Mouse (Mus musculus) thymus, adult 2 months (tissue): ENCODE measurements around the gene Zfp213. TPM values are rescaled to one million over a fixed set of nuclear protein-coding genes. Genes with fewer than 3 reads are reported as not detected.
"Not testable (repeated sequence)": the region's sequence is repeated elsewhere in the genome, so short reads cannot be mapped to it uniquely, and the experiment has no call there.

Experiments used
- DNase-seq: peaks from one replicate; pipeline ENCODE4 v3.0.0; 2021
- H3K27ac ChIP-seq: fragments of 200-500 bp; 2 replicates; pipeline ENCODE4 v1.5.1; 2012; ENCODE audit warnings: low read length, control low read depth; ENCODE audit not compliant: control insufficient read depth, insufficient read depth
- H3K27me3 ChIP-seq: fragments of 200-500 bp; 2 replicates; pipeline ENCODE4 v1.6.1; 2012; ENCODE audit warnings: mild to moderate bottlenecking, low read length, moderate library complexity, mixed read lengths; ENCODE audit not compliant: control insufficient read depth, insufficient read depth
- H3K36me3 ChIP-seq: fragments of 200-500 bp; 2 replicates; pipeline ENCODE4 v1.6.1; 2012; ENCODE audit warnings: mild to moderate bottlenecking, low read length, moderate library complexity; ENCODE audit not compliant: control insufficient read depth, insufficient read depth
- H3K4me1 ChIP-seq: fragments of 200-500 bp; replicated peaks from 2 replicates; pipeline ENCODE4 v1.6.1; 2012; ENCODE audit warnings: low read length; ENCODE audit not compliant: control insufficient read depth, insufficient read depth
- H3K4me3 ChIP-seq: fragments of 200-500 bp; 2 replicates; pipeline ENCODE4 v1.5.1; 2012; ENCODE audit warnings: mild to moderate bottlenecking, low read length, control low read depth, moderate library complexity; ENCODE audit not compliant: control insufficient read depth, insufficient read depth
- CTCF ChIP-seq: fragments of 200-500 bp; IDR thresholded peaks from 2 replicates; pipeline ENCODE4 v1.5.1; 2012; ENCODE audit warnings: mild to moderate bottlenecking, control low read depth, low read length, moderate library complexity, borderline replicate concordance; ENCODE audit not compliant: control insufficient read depth, poor library complexity, insufficient read depth; ENCODE audit errors: extremely low read depth
- POLR2A ChIP-seq: fragments of 200-500 bp; IDR thresholded peaks from 2 replicates; pipeline ENCODE4 v1.6.1; 2012; ENCODE audit warnings: mild to moderate bottlenecking, low read length, control low read depth, moderate library complexity; ENCODE audit not compliant: control insufficient read depth, poor library complexity, insufficient read depth; ENCODE audit errors: extremely low read depth
- WGBS: fragments of 180-500 bp; shearing (Covaris S2); methylation state at CpG from one replicate; pipeline ENCODE4 v1.1.7; 2018; 5-methylcytosine and 5-hydroxymethylcytosine counted together
- polyA plus RNA-seq: library from polyadenylated mRNA; depleted of rRNA; stranded (reverse); fragments of >200 nt; gene quantifications from 2 replicates; pipeline ENCODE4 v1.2.3, GENCODE M21; 2012

Gene Zfp213
- polyA plus RNA-seq, 1 experiment = 24.4 TPM

DNA sequence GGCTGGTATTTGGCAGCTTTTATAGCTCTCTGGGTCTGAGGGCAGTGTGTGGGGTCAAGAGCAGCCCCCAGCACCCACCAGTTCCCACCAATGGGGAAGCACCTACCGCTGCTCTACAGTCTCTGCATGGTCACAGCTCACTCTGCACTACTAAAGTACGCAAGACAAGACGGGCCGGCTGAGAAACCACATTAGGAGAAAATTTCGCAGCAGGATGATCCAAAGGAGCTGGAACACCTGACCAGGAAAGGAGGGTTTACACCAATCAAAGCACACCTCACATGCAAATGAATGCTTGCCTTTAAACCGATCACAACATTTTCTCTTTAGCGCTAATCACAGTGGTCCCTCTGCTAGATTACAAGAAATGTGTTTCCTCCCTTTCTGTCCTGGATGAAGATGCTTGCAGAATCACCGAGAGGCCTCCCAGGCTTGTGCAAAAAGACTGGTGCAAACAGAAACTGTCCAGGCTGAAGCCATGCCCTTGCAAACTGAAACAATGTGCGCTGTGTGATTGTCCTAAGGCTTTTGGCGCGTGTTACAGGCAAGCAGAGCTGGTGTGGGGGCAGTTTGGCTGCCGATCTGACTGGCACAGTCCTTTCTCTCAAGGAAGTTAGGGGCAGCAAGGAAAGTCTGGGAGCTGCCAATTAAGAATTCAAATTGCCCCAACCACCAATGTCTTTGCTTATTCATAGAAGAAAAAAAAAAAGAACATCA is 21.9 kb downstream of the Zfp213 start:
- Histone ChIP-seq H3K36me3 (no peaks in the 10 kb centered on the region), H3K4me3 (no peak overlapping the region), H3K4me1 (no peaks in the 10 kb centered on the region), H3K27me3 (peaks cover 8% of the 10 kb centered on the region; the same call in 1 of the 2 replicates), H3K27ac (no peak overlapping the region)
- DNase-seq = no peak
- WGBS = 49% methylated on average over 12 of the region's 12 CpGs
- TF ChIP-seq CTCF (no peak), POLR2A (no peak)

DNA sequence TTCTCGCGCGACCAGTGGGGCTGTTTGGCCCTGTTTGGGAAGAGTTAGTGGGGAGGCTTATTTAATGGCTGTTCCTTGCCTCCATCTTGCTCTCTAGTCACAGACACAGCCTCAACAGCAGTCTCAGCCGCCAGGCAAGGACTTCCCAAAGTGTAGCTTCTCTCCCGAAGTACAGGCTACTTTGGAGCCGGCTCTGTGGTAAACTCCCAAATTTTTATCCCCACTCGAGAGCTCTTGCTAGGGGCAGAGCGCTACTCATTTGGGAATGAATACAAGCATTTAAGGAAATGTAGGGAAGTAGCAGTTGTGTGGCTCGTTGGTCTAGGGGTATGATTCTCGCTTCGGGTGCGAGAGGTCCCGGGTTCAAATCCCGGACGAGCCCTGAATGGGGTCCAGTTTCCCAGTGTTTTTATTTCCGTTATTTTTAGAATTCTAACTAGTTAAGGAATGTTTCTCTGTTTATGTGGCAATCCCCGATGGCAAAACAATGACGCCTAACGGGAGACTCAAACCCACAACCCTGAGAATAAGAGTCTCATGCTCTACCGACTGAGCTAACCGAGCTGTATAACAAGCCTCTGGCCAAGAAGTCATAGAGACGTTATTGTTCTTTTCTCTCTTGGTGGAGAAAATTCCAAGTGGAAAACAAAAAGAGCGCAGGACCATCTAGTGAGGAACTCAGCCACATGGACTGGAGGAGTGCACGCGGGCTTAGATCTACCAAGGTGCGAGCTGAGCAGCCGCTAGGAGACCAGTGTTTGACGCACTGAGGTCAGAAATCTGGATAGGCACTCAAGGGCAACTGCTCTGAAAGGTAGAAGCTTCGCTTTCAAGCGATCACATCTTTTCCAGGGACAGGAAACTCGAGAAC is 23.2 kb downstream of the Zfp213 start:
- H3K4me1 ChIP-seq = no peaks in the 10 kb centered on the region
- WGBS = 81% methylated on average over 31 of the region's 31 CpGs
- H3K27me3 ChIP-seq = peaks cover 8% of the 10 kb centered on the region; the same call in 1 of the 2 replicates
- DNase-seq = no peak
- no peak overlapping the region for H3K4me3 ChIP-seq
- H3K27ac ChIP-seq = no peak overlapping the region
- TF ChIP-seq POLR2A (no peak), CTCF (no peak)
- H3K36me3 ChIP-seq = no peaks in the 10 kb centered on the region

DNA sequence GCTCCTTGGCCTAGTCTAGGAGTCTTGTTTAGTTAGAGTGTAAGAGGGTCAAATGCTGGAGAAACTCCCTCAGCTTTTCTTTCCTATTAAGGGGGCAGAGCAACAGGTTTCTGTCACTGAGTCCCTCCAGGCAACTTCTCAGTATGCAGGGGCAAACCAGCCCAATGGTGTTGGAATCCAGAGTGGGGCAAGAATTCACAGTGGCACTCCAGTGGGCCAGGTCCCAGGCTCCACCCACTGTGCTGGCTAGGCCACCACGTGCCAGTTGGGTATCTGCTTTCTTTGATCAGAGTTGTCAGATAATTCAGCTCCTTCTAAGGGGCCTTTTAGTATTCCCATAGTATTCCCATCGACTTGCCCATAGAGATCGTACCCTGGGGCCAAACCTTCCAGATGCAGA is 23.9 kb downstream of the Zfp213 start:
- TF ChIP-seq CTCF (no peak), POLR2A (no peak)
- Histone ChIP-seq H3K27ac (no peak overlapping the region), H3K27me3 (peaks cover 8% of the 10 kb centered on the region; the same call in 1 of the 2 replicates), H3K4me1 (no peaks in the 10 kb centered on the region), H3K36me3 (no peaks in the 10 kb centered on the region), H3K4me3 (no peak overlapping the region)
- no peak for DNase-seq
- 78% methylated on average over 3 of the region's 3 CpGs for WGBS

DNA sequence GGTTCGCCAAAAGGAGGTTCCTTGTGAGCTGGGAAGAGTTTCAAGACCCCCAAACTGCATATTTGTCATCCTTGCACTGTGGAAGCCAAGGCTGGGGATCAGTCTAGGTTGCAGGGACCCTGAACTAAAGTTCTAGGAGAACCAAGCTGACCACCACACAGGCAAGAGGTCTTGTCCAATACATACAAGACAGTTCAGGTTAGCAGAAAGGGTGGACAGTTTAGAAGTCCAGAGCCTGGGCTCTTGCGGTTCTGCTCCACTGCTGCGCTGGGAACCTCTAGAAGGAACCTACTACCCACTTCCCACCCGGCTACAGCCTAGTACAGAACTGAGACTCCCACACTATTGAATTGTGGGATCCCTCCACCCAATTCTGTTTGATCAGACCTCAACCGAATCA is 24.4 kb downstream of the Zfp213 start:
- no peak for DNase-seq
- Histone ChIP-seq H3K4me1 (no peaks in the 10 kb centered on the region), H3K27me3 (peaks cover 11% of the 10 kb centered on the region), H3K27ac (no peak overlapping the region), H3K4me3 (no peak overlapping the region), H3K36me3 (no peaks in the 10 kb centered on the region)
- TF ChIP-seq CTCF (no peak), POLR2A (no peak)
- WGBS = 89% methylated on average over 5 of the region's 5 CpGs

DNA sequence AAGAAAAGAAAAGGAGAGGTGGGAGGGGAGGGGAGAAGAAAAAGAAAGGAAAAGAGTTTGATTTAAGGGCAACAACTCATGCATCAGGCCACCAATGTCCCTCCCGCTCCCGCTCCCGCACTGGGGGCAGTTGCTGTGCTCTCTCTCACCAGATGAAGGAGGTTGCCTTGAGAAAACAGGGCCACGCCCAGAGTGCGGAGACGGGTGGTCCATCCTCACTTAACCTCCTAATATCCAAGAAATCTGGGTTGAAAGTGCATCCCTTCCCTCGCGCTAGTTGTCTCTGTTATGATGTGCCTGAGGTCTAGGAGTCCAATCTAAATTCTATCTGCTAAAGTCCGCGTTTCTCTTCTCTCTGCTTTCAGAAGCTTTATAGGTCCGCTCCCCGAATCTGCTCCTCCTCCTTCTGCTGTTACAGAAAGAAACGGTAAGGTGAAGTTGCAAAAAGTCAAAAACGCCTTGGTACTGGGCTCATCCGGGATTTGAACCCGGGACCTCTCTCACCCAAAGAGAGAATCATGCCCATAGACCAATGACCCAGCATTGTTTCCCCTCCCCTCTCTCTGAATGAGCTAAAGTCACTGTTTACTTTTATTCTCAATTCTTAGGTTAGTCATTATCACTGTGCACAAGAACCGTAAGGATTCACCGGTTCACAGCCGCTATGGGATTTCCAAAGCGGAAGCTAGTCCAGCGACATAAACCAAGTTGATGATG is 25.6 kb downstream of the Zfp213 start:
- Histone ChIP-seq H3K36me3 (no peaks in the 10 kb centered on the region), H3K4me3 (no peak overlapping the region), H3K27ac (no peak overlapping the region), H3K27me3 (peaks cover 18% of the 10 kb centered on the region), H3K4me1 (no peaks in the 10 kb centered on the region)
- TF ChIP-seq POLR2A = no peak
- TF ChIP-seq CTCF = no peak
- DNase-seq = no peak
- 23% methylated on average over 21 of the region's 21 CpGs for WGBS

DNA sequence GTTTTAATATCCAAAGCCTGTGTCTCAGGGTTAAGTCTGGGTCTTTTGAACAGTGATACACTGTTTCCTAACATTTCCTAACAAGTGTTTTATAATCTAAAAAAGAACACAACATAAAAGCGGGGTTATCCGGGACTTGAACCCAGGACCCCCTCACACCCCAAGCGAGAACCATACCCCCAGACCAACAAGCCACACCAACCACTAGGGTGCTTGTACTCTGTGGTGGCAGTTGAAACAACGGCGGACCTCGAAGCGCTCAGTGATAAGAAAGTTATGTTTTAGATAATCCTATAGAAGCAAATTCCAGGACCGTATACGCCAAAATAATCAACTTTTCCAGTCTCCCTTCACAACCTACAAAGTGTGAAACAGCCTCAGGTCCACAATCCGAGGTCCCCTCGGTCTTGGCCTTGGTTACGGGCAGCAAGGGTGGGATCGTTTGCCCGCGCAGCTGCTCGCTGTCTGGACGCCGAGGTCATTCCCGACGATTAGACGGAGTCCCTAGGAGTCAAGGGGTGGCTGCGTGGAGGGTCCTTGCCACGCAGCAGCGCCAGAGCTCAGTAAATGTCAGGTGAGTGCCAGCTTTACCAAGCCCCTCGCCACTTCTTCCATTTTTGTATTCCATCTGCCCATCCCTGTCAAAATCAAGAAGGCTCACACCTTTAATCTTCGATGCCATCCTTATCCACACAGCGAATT is 26.3 kb downstream of the Zfp213 start:
- Histone ChIP-seq H3K4me1 (no peaks in the 10 kb centered on the region), H3K4me3 (no peak overlapping the region), H3K27ac (no peak overlapping the region), H3K36me3 (no peaks in the 10 kb centered on the region), H3K27me3 (peaks cover 18% of the 10 kb centered on the region)
- 15% methylated on average over 27 of the region's 27 CpGs for WGBS
- DNase-seq = no peak
- TF ChIP-seq CTCF (no peak), POLR2A (no peak)

DNA sequence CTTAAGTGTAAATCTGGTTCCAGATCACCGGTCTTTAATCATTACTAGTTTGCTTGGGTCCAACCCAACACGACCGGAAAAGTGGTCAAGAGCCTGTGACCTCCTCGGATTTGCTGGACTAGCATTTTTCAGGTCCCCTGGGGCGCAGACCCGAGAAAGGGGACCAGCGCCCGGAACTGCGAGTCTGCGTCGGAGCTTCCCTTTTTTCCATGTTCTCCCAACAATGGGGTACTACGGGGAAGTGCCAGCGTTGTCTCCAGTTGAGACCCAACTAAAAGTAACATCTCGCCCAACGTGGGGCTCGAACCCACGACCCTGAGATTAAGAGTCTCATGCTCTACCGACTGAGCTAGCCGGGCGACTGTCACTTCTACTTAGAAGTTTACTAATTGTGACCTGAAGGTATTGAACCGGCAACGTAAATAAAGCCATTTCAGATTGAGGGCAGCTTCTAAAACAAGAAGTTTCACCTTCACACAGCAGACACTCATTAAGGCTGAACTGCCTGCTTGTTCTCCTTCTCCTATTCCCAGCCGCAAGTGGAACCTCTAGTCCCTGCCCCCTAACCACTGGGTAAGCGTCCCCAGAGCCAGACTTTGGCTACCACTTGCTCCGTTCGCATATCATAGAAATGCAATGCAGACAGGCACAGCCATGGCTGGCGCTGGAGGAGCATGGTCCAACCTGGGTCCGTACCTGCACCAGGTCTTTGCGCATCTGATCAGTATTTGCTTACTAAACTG is 28.8 kb downstream of the Zfp213 start:
- H3K4me1 ChIP-seq, H3K36me3 ChIP-seq, H3K4me3 ChIP-seq, H3K27ac ChIP-seq, DNase-seq: not testable (repeated sequence)
- H3K27me3 ChIP-seq = peaks cover 18% of the 10 kb centered on the region
- WGBS = 4% methylated on average over 17 of the region's 29 CpGs

DNA sequence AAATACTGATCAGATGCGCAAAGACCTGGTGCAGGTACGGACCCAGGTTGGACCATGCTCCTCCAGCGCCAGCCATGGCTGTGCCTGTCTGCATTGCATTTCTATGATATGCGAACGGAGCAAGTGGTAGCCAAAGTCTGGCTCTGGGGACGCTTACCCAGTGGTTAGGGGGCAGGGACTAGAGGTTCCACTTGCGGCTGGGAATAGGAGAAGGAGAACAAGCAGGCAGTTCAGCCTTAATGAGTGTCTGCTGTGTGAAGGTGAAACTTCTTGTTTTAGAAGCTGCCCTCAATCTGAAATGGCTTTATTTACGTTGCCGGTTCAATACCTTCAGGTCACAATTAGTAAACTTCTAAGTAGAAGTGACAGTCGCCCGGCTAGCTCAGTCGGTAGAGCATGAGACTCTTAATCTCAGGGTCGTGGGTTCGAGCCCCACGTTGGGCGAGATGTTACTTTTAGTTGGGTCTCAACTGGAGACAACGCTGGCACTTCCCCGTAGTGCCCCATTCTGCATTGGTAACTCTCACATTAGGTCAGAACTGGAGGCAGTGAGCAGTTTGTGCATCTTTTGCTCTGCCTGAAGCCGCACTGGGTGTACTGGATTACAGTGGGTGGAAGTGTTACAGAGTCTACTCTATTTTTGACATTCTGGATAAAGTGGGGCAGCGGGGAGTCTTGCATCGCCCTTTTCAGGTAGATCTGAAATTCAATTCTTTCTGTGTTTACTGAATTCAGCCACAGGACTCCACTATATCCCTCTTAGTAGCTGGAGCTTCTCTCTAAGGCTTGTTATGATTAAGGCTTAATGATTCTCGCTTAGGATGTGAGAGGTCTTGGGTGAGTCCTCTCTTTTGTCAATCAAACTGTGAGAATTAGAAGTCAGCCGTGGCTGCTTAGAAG is 30.2 kb downstream of the Zfp213 start:
- DNase-seq, H3K4me1 ChIP-seq, H3K36me3 ChIP-seq, H3K27ac ChIP-seq, H3K4me3 ChIP-seq: not testable (repeated sequence)
- peaks cover 13% of the 10 kb centered on the region for H3K27me3 ChIP-seq
- WGBS = 21% methylated on average over 11 of the region's 23 CpGs
